Mouse (Mus musculus) v-Abl transformed pro-B cells (cell line): ENCODE measurements around the gene Homer1.

ENCODE experiments used
- in situ Hi-C, 2 experiments: fragments of 400-800 bp; cut with MboI; formaldehyde crosslinking; loops; one replicate each; pipeline ENCODE4 v1.15.1; 2025; ENCODE audit not compliant: unreplicated experiment in 2 of 2

Homer1 gene

GRCm38 (mm10) chr13:93299316-93299715 lies at the start of gene Homer1:
TSS of gene Homer1 (plus strand) at chr13:93299635.
- in situ Hi-C loops: loop anchor here in 1 of 2 experiments (5.0 kb wide), 1 partner anchor 107 kb away; the partner anchor contains the start of gene Tent2

DNA sequence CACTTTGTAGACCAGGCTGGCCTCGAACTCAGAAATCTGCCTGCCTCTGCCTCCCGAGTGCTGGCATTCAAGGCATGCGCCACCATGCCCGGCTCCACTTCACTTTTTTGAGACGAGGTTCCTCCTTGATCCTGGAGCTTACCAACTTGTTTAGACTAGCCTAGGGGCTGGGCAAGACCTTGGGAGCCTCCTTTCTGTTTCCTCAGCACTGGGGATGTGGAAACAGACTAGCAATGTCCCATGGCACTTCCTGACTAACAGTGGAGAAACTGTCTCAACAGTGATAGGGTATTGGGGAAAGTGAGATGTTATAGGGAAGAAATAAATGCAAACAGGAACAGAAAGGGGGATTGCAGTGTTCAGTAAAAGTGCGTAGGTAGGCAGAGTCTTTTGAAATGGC lies 47.7 kb upstream of the Homer1 start:
- in situ Hi-C loops: loop anchor here in 1 of 2 experiments (10.0 kb wide), 1 partner anchor 463 kb away; no protein-coding TSS in a partner anchor

DNA sequence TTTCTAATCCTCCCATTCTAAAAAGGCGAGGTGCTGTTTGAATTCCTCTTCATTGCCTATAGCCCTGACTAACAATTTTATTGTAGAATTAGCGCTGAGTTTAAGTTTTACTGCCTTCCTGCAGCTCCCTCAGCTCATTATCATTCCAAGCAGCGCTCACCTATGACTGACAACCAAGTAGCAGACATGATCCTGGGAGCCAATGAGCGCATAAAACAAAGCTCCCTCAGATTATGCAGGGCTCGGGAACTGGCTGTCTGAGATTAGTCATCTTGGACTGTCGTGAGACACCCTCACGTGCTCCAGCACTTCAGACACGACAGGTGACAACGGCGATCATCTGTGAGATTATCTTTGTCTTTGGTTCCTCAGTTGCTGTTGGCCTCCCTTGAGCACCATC lies 47.3 kb upstream of the Homer1 start:
- in situ Hi-C loops: loop anchor here in 1 of 2 experiments (10.0 kb wide), 1 partner anchor 463 kb away; no protein-coding TSS in a partner anchor

- in situ Hi-C loops: loop anchor here in 1 of 2 experiments (10.0 kb wide), 1 partner anchor 462 kb away; no protein-coding TSS in a partner anchor
These were observed 46.5 kb upstream of the Homer1 start for GRCm38 (mm10) chr13:93252941-93253340.

GRCm38 (mm10) chr13:93267151-93267550 lies 32.3 kb upstream of the Homer1 start:
- in situ Hi-C loops: no loop called here

- in situ Hi-C loops: no loop called here
These were observed 1.1 kb downstream of the Homer1 start for GRCm38 (mm10) chr13:93300581-93300980.

GRCm38 (mm10) chr13:93301060-93301459 lies 1.6 kb downstream of the Homer1 start:
- in situ Hi-C loops: no loop called here

GRCm38 (mm10) chr13:93302846-93303562 lies 3.6 kb downstream of the Homer1 start:
- in situ Hi-C loops: no loop called here

DNA sequence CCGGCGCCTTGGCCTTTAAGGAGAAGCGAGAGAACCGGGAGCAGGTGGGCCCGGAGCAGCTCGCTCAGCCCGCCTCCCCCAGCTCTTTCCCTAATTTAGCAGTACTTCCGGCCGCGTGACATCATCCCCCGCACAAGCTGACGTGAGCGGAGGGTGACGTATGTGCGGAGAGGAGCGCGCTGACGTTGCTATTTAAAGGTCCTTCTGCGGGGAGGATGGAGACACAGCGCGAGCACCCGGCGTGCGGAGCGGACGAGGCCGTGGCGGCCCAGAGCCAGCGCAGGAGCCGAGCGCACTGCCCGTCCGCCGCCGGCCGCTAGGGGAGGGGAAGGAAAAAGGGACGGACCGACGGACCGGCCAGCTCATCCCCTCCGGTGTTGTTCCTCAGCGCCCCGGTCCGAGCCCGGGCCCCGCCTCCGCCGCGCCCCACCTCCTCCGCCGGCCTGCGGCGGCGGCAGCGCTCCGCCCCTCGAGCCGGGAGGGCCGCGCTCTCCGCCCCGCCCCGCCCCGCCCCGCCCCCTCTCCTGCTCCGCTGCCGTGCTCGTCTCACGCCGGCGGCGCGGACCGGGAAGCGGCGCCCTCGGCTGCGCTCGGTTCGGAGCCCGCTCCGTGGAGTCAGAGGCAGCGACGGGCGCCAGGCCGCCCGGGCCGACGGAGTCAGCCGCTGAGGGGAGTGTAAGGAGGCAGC lies 4.3 kb downstream of the Homer1 start:
- in situ Hi-C loops: no loop called here

DNA sequence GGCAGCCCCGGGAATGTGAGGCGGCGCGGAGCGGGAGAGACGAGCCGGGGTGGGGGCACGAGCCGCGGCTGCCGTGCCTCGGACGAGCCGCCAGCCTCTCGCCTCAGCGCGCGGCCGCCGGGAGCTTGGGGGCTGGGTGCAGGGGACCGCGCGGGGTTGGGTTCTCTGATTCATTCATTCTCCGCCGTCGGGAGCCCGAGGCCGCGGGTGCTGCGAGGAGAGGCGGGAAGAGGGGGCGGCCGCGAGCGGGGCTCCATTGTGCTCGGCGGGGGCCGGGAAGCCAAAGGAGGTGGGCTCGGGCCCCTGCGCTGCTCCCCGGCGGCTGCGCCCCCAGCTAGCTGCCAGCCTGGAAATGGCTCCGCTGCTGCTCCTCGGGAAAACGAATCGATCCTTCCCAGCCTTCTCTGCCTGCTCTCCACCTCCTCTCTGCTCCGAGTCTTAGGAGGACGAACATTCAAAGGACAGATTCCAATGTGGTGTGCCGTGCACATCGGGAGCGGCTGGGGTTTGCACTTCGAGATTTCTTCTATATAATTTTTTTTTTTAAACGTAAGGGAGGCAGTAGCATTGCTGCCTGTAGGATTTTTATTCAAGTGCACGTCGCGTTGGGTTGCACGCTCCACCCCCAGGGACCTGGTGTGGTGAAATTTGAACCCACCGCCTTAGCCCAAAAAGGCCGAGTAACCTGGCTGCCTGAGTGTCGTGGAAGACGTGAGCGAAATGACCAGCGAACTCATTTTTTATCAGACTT lies 5.0 kb downstream of the Homer1 start:
- in situ Hi-C loops: loop anchor here in 1 of 2 experiments (5.0 kb wide), 1 partner anchor 112 kb away; the partner anchor contains the start of gene Tent2

DNA sequence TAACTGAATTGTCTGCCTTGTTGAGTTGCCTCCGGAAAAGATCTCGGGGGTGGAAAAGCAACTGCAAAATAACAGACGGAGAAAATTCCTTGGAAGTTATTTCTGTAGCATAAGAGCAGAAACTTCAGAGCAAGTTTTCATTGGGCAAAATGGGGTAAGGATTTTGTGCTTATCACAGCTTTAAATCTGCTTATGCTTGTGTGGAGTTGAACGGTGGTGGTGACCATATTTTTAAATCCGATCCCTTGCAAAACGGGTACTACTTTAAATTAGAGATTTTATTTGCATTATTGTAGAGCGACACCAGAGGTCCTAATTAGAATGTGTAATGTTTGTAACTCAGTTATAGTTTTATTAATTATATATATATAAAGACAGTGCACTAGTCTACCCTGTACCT lies 5.7 kb downstream of the Homer1 start:
- in situ Hi-C loops: loop anchor here in 1 of 2 experiments (5.0 kb wide), 1 partner anchor 113 kb away; the partner anchor contains the start of gene Tent2

DNA sequence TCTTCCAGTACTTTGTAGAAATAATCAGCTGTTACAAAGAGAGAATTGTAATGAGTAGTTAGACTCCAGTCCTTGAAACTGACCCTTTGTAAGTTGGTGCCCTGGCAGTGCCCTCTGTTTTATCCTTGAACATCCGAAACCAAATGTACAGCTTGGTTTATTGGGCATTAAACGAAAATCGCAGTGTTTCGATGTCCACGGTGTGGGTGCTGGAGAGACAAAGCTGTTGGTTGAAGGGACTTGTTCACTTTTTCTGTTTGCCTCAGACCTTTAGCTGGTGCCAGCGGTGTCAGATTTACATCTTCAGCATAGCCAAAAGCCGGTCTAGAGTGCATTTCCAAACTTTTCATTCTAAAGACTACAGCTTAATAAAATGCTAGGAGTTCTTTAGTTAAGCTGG lies 6.2 kb downstream of the Homer1 start:
- in situ Hi-C loops: loop anchor here in 1 of 2 experiments (5.0 kb wide), 1 partner anchor 113 kb away; the partner anchor contains the start of gene Tent2

- in situ Hi-C loops: loop anchor here in 1 of 2 experiments (5.0 kb wide), 1 partner anchor 114 kb away; the partner anchor contains the start of gene Tent2
These were observed 7.1 kb downstream of the Homer1 start for GRCm38 (mm10) chr13:93306545-93306944.

GRCm38 (mm10) chr13:93307700-93308099 lies 8.3 kb downstream of the Homer1 start:
- in situ Hi-C loops: loop anchor here in 1 of 2 experiments (5.0 kb wide), 1 partner anchor 115 kb away; the partner anchor contains the start of gene Tent2

GRCm38 (mm10) chr13:93309295-93309694 lies 9.9 kb downstream of the Homer1 start:
- in situ Hi-C loops: loop anchor here in 1 of 2 experiments (5.0 kb wide), 1 partner anchor 117 kb away; the partner anchor contains the start of gene Tent2

DNA sequence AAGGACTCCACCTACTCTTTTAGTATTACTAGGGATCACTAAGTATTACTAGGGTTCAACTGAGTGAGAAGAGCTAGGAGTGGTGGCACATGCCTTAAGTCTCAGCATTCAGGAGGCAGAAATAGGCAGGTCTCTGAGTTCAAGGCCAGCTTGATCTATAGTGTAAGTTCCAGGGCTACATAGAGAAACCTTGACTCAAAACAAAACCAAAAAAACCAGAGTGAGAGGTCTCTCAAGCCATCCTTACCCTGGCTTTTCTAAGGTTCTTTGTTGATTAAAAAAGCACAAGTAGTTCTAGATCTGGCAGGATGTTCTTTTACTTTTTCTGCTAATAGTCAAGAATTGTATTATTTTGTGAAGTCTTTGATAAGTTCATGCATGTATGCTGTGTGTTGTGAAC lies 13.1 kb downstream of the Homer1 start:
- in situ Hi-C loops: no loop called here

GRCm38 (mm10) chr13:93314322-93314721 lies 14.9 kb downstream of the Homer1 start:
- in situ Hi-C loops: no loop called here

DNA sequence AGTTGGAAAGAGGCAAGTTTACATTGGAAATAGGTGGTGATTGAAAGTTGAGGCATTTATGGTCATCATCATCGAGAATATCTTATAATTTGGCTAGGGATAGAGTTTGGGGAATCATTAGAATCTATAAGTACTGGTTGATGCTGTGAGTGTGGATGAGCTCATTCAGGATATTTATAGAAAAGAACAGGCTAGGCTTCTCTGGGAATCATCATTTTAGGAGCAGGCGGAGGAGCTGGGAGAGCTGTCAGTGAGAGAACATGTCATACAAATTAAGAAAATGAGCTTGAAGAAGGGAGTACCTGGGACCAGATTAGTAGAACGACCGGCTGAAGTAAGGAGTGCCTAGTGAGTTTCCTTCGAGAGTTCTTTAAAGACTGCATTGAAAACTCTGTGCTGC lies 20.7 kb downstream of the Homer1 start:
- in situ Hi-C loops: loop anchor here in 1 of 2 experiments (10.0 kb wide), 1 partner anchor 965 kb away; the partner anchor contains the start of genes Dhfr and Msh3

DNA sequence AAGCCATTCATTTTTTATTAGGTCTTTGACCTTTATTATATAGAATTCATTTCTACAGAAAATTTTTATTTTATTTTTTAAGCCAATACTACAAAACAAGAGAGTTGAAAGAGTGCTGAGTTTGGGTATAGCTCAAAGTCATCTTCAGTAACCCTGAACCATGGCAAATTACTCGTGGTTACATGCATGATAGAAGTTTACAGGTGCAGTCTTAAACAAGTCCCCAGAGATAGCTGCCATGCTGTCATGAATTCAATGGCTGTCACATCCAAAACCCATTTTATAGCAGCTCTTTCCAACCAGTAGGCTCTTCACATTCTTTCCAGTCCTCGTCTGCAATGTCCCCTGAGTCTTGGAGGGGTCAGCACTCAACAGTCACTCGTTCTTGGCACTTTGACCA lies 26.9 kb downstream of the Homer1 start:
- in situ Hi-C loops: loop anchor here in 1 of 2 experiments (10.0 kb wide), 1 partner anchor 972 kb away; the partner anchor contains the start of genes Dhfr and Msh3

- in situ Hi-C loops: loop anchor here in 1 of 2 experiments (10.0 kb wide), 1 partner anchor 393 kb away; no protein-coding TSS in a partner anchor
These were observed 32.3 kb downstream of the Homer1 start for GRCm38 (mm10) chr13:93331721-93332120.
